Mouse (Mus musculus) sigmoid colon, adult 10 weeks (tissue): ENCODE measurements around the gene Ampd3. TPM values are rescaled to one million over a fixed set of nuclear protein-coding genes. Genes with fewer than 3 reads are reported as not detected.

ENCODE experiments used
- polyA plus RNA-seq: library from polyadenylated mRNA; stranded (reverse); fragments of 350-450 nt; fragmentation: Illumina TruSeq; extraction: RNeasy Lipid Tissue Mini Kit (QIAGEN cat#74804); gene quantifications from one replicate; pipeline ENCODE4 v1.2.3, GENCODE M21; 2014; ENCODE audit warnings: low read depth, low replicate concordance

Gene Ampd3
- 47.8 TPM for polyA plus RNA-seq

GRCm38 (mm10) chr7:110768001-110768400 is at the start of gene Ampd3:
Gene Ampd3 (plus strand): TSS chr7:110768206.

GRCm38 (mm10) chr7:110843916-110844874 is 76.2 kb downstream of the Ampd3 start, which contains the start of gene Rnf141:
Gene Rnf141 (minus strand): TSS chr7:110844457.

Other genes with a start within 250 kb of the Ampd3 start
- gene Sbf2, start 153.3 kb upstream of the Ampd3 start, polyA plus RNA-seq = 122 TPM
- gene Adm, start 140.5 kb upstream of the Ampd3 start, polyA plus RNA-seq = 4.5 TPM
- gene Rnf141, start 76.3 kb downstream of the Ampd3 start, polyA plus RNA-seq = 158 TPM
- 49.1 TPM for gene Lyve1, start 95.0 kb downstream of the Ampd3 start, polyA plus RNA-seq
- 25.0 TPM for gene Mrvi1, start 214.3 kb downstream of the Ampd3 start, polyA plus RNA-seq